Mouse (Mus musculus) c-Kit-positive CD71-positive TER-119-positive erythroid progenitor cells, embryonic 14.5 days (primary cell): ENCODE data around the gene Echdc1.

Source experiments
- DNase-seq: peaks from one replicate; pipeline ENCODE4 v3.0.0-alpha.2; 2013; ENCODE audit warnings: low spot score

Echdc1 gene

GRCm38 (mm10) chr10:29313064-29313638, at the start of gene Echdc1:
Gene Echdc1 (plus strand): TSS chr10:29313166.
- DNase-seq = peak; percentile 81

DNA sequence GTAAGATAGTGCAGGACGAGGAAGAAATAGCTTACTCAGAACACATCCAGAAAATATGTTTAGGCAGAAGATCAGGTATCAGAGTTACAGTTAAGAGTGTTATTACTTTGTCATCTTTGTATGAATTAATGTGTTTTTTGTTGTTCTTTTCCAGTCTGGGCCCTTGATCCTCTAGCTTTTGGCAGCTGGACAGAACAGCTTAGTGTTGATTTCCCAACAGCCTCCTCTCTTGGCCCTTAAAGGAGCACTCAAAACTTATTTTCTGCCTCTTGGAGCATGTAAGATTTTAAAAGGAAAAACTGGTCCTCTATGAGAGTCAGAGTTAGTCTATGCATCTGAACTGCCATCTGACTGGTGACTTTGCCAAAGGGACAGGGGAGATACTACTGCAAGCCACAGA, 31.2 kb upstream of the Echdc1 start:
- no peak for DNase-seq

DNA sequence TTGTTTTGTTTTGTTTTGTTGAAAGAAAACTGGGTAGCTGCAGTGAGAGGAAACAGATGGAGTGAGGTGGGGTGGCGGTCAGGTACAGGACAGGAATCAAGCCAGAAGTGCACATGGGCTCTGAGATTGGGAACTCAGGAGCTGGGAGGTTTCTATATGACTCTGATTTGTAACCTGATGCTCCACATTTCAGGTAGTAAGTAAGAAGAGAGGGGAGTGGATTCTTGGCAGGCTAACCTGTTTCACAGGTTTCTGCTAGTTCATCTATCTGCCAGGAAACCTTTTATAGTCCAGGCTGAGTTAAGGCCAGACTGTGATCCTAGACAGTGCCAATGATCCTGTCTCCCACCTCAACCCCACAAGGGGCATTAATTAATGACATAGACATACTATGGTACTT, 27.2 kb upstream of the Echdc1 start:
- DNase-seq = no peak

DNA sequence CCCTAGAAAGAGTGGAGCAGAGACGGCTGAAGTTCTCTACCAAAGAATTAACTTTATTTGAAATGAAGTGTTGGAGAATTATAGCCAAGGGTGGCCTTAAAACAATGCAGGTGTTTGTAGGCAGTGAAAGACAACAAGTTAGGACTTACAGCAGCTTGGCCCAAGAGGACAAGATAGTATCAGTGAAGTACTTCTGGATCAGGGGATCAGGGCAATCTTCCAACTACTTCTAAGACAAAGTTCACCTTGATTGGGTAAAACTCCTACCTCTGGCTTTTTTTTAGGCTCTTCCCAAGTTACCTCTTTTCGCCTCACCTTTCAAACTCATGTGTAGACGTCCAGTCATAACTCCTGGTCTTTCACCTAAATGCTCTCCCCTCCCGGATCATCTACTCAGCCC, 10.7 kb upstream of the Echdc1 start:
- no peak for DNase-seq

GRCm38 (mm10) chr10:29311480-29312219, 1.3 kb upstream of the Echdc1 start:
- peak; percentile 8 for DNase-seq

- DNase-seq = peak; percentile 29
Measured at GRCm38 (mm10) chr10:29313905-29314304, 939 bp downstream of the Echdc1 start.

GRCm38 (mm10) chr10:29324817-29325216, 11.9 kb downstream of the Echdc1 start:
- DNase-seq = no peak

DNA sequence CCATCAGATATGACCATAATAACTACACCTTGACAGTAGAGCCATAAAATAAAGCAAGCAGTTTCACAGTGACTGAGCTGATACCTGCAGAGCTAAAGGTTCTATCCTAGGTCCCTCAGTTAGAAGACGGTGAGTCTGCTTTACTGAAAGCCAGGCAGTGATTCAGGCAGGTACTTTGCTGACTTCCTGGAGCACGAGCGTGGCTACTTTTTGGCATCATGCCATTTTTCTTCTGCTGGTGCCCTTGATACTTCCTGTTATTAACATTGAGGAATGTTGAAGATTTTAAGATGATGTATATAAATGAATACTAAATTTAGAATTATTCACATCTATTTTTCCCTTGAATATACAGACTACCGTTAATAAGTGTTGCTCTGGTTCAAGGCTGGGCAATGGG, 20.9 kb downstream of the Echdc1 start:
- no peak for DNase-seq

- peak; percentile 74 for DNase-seq
Measured at GRCm38 (mm10) chr10:29338355-29339056, 25.5 kb downstream of the Echdc1 start.

GRCm38 (mm10) chr10:29344232-29344631, 31.3 kb downstream of the Echdc1 start:
- DNase-seq = no peak

DNA sequence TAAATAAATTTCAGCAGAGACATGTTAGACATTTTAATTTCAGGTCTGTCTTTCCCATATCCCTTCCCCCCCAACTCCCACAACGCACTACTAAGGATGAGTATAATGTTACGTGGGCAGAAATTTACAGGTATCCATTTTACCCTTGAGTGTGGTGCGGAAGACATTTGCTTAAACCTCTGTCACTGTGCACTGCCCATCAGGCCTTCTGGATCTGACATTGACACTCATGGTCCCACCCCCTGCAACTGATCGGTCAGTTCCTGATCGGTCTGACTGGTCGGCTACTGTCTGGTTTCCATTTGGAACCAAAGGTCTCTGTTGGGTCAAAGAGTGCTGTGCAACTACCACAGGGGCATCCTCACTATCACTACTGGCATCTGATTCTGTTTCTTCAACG, 33.7 kb downstream of the Echdc1 start:
- DNase-seq = no peak

GRCm38 (mm10) chr10:29351420-29351819, 38.5 kb downstream of the Echdc1 start:
- no peak for DNase-seq

- DNase-seq = no peak
Measured at GRCm38 (mm10) chr10:29352575-29352974, 39.6 kb downstream of the Echdc1 start.

- no peak for DNase-seq
Measured at GRCm38 (mm10) chr10:29354183-29354582, 41.2 kb downstream of the Echdc1 start.

- DNase-seq = no peak
Measured at GRCm38 (mm10) chr10:29361095-29361463, 48.1 kb downstream of the Echdc1 start.

GRCm38 (mm10) chr10:29361464-29362196, 48.7 kb downstream of the Echdc1 start:
- peak; percentile 71 for DNase-seq

DNA sequence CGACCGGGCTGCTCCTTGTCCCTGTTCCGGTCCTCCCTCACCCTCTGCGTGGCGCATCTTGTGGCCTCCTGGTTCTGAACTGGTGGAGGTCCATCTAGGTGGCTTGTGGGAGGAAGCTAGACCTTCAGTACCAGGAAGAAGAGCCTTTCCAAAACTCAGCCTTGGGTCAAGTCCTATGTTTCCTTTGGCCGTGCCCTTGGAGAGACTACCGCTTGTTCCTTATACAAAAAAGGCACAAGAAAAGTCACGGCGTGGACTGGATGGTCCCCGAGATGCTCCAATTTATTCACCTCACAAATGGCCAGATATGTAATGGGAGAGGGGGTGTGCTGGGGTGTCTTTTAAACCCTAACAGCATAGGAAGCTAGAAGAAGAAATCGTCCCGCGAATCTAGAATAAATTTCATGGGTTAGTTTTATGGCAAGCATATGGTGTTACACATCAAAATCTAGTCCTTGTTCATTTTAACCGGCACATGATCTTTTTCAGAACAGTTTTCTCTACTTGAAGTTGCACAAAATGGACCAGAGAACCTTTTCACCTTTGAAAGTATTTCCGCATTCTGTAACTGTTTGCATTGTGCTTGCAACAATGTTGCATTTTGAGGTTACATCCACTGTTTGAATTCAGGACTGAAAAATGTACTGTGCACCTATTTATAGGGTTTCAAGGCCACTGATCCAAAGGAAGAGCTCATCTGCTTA, 49.4 kb downstream of the Echdc1 start, which contains the start of gene Rnf146:
TSS of gene Rnf146 (minus strand) at position 246 of the 704 bp plus-strand sequence.
- DNase-seq = no peak

- no peak for DNase-seq
Measured at GRCm38 (mm10) chr10:29374065-29374464, 61.1 kb downstream of the Echdc1 start.

GRCm38 (mm10) chr10:29381558-29381957, 68.6 kb downstream of the Echdc1 start:
- DNase-seq = no peak

- peak; percentile 4 for DNase-seq
Measured at GRCm38 (mm10) chr10:29394890-29395289, 81.9 kb downstream of the Echdc1 start.
